Mouse (Mus musculus) liver, adult 2 months (tissue): ENCODE data around the gene Ccdc153.

Experiments
- CTCF ChIP-seq: fragments of 200-500 bp; IDR thresholded peaks from 2 replicates; pipeline ENCODE4 v1.5.1; 2011; ENCODE audit warnings: low read depth, low read length, control low read depth
- POLR2A ChIP-seq: fragments of 200-500 bp; IDR thresholded peaks from 2 replicates; pipeline ENCODE4 v1.6.1; 2011; ENCODE audit warnings: low read length, control low read depth; ENCODE audit not compliant: insufficient read depth; ENCODE audit errors: extremely low read depth

- TF ChIP-seq POLR2A (no peak), CTCF (no peak)
Measured at GRCm38 (mm10) chr9:44240911-44241310, 435 bp downstream of the Ccdc153 start.
